Mouse (Mus musculus) kidney, postnatal 14 days (tissue): Measurements from ENCODE around the gene Thoc6.
A peak's percentile ranks its signal among the peaks of the same experiment; 100 is the strongest.

Experiments used
- DNase-seq: peaks from one replicate; pipeline ENCODE4 v3.0.0; 2022; ENCODE audit warnings: mixed read lengths

Thoc6 gene

DNA sequence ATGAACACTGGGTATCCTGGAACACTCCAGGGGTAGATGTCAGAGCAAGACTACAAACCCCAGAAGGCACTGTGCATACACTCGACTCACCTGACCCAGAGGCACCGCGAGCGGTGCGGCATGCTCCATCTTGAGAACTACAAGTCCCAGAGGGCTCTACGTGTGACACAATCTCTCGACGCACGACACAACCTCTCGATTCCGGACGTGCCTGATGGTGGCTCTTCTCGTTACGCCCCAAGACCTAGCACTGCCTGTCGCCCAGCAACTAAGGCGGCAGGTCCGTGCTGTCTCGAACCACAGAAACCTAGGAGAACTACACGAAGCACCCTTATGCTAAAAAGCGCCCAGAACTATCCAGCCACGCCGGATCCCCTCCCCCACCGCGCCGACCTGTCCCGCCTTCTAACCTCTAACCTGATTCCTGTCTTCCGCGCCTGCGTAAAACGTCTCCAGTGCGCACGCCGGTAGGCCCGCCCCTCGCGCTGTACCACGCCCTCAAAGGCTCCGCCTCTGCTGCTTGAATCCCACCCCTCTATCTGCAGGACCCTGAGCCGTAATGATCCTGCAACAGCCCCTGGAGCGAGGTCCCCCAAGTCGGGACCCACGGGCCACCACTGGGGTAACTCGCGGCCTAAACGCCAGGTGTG, at the start of gene Thoc6, which contains the start of gene Hcfc1r1:
Gene Thoc6, minus strand, starts transcription at position 459 of the 650 bp plus-strand sequence.
Gene Hcfc1r1, plus strand, starts transcription at position 173 of the 650 bp plus-strand sequence.
- peak; percentile 96 for DNase-seq

DNA sequence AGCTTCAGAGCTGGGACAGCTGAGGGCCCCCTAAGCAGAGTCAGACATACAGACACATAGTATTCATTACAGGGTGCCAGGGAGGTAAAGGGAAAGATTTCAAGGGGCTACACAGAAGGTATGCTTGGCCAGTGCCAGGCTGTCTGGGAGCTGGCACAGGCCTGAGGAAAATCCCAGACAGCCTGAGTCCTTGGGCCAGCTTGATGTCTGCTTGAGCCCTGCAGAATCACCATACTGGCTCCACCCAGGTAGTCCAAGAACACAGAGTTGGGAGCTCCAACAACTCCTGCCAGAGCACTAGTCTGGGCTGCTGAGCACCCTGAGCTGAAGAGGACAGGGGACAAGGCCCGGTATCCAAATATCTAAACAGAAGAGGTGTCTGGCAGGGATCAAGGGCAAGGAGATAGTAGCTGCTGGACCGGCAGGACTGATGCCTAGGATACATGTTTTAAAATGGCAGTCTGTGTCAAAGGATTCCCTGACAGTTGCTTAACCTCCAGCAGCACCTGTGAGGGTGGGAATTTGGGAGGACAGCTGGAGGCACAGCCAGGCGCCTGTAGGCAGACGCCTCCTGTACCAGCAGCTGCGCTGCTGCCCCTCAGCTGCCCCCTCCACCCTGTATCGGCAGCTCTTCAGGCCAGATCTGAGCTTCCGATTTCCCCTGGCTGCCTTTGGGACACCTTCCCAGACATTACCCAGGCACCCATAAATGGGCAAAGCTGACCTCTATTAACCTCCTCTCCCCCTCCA, 48.9 kb upstream of the Thoc6 start, which contains the start of gene 1520401A03Rik:
Gene 1520401A03Rik, minus strand, starts transcription at position 408 of the 750 bp plus-strand sequence.
- DNase-seq, result no peak

DNA sequence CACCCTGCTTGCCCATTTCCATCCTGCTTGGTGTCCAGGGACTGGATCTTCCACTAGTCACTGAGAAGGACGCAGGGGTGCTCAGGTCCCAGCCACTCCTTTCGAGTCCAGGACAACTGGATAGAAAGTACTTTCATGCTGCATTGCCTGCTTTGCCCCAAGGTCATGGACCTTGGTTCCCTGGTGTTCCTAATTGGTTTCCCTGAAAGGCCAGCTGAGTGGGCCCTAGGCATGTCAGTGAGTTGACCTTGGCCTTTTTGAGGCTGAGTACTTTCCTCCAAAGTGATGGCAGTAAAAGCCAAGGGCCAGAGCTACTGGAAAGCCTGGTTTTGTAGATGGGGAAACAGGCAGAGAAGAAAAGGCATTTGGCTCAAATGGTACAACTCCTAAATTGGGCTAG, 48.2 kb upstream of the Thoc6 start:
- DNase-seq, result no peak

DNA sequence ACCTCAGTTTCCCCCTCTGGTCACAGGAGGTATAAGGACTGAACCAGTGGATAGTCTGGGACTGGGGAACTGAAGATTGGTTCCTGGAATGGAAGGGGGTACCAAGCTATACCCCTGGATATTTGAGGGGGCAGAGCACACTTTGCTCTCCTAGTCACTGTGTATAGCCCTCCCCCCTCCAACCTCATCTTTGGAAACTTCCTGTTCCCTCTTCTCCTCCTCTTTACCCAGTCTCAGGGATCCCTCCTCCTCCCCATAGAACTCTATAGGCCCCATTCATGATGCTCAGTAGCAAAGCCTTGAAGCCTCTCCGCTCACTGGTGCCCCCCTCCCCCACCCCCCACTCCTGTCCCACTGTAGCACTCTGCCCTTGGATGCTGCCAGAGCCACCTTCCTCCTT, 45.8 kb upstream of the Thoc6 start:
- DNase-seq, result no peak

DNA sequence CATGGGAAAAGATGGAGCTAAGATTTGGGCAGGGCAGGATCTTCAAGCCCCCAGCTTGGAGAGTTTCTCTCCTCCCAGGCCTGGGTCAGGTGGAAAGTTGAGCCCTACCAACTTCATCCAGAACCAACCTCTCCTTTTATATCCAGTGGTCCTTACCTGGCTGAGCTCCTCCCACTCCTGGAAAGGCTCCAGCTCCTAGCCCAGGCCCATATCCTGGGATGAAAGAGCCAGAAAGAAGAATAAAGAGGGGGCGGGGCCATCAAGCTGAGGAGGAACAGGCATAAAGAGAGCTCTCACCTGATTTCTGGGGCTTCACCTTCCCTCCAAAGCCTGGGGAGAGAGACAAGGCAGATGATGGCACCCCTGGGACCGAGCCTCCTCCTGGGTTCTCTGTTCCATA, 43.3 kb upstream of the Thoc6 start:
- DNase-seq, result no peak

DNA sequence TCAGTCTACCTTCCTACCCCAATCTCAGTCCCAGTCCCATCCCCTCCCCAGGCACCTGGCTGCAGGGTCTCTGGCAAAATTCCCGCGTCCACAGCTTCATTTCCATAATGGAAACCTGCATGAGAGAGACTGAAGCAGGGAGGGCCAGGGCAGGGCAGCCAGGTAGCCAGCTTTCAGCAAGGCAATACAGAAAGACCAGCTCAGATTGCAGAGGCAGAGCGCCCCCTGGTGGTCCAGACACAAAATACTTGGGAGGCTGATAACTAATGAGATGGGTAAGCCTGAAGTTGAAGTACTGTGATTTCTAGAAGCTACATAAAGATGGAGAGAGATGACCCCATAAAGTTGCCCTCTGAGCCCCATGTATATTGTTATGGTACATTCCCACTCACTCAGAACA, 32.5 kb upstream of the Thoc6 start:
- peak; percentile 79 for DNase-seq

DNA sequence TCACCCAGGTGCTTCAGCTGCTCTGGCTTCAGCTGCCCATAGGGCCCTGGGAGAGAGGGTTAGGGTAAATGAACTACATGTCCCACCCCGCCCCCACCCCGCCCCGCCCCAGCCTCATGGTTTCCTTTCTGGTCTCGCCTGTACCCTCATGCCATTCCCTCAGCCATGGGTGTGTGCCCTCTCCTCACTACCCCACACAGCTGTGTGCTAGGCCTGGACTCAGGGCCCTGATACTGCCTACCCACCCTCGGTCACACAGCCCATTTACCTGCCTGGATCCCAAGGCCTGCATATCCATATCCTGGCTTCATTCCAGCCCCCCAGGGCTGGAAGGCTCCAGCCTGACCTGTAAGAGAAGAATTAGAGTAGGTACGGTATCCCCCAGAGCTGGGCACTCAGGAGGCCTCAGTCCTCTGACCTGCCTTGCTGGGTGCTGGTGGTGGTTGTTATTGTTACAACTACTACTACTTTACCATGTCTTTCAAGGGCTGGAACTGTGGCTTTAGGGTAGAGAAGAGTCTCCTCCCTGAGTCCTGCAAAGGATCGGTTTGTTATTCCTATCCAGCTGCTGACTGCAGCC, 31.9 kb upstream of the Thoc6 start:
- DNase-seq, result no peak

DNA sequence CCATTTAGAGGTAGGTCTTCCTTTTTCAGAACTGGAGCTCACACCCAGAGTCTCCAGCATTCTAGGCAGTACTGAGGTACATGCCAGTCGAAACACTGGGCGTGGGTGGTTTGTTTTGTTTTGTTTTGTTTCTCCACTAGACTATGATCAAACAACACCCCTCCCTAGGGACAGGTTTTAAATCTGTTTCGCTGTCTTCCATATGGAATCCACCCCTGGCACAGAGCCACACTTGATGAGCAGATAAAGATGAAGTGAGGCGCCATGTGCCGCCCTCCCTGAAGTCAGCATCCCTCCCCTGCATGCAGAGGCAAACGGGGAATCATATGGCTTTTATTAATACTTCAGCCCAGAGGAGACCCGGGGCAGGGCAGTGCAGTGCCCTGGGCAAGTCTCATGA, 31.1 kb upstream of the Thoc6 start:
- no peak for DNase-seq

DNA sequence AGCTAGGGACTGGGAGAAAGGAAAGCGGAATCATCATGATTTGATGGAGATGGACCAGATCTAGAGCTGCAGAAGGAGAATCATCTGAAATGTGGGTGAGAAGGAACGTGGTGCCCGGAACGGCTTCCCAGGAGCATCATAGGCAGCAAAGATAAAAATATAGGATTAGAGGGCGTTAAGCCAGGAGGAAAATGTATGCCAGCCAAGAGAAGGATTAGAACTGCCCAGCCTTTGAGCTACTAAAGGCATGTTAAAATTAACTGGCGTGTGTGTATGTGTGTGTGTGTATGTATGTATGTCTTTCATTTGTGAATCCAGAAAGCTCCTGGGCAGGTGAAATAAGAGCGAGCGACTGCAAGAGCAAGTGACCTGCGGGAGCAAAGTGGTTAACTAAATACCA, 29.6 kb upstream of the Thoc6 start:
- no peak for DNase-seq

DNA sequence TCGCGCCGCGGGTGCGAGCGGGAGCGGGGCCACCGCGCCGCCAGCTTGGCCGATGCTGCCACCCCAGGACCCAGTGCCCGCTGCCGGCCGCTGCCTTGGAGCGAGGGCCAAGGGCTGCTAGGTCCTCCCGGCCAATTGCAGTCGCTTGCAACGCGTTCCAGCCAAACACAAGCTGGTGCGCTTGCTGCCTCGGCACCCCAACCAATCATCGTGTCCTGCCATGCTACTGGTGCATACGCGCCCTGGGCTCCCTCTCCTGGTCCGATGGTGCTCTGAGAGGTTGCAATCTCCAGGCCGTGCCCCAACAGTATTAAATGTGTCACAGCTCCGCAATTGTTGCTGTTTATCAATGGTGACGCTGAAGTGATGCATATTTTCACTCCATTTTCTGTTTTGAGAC, 26.4 kb upstream of the Thoc6 start:
- DNase-seq, result peak; percentile 95

DNA sequence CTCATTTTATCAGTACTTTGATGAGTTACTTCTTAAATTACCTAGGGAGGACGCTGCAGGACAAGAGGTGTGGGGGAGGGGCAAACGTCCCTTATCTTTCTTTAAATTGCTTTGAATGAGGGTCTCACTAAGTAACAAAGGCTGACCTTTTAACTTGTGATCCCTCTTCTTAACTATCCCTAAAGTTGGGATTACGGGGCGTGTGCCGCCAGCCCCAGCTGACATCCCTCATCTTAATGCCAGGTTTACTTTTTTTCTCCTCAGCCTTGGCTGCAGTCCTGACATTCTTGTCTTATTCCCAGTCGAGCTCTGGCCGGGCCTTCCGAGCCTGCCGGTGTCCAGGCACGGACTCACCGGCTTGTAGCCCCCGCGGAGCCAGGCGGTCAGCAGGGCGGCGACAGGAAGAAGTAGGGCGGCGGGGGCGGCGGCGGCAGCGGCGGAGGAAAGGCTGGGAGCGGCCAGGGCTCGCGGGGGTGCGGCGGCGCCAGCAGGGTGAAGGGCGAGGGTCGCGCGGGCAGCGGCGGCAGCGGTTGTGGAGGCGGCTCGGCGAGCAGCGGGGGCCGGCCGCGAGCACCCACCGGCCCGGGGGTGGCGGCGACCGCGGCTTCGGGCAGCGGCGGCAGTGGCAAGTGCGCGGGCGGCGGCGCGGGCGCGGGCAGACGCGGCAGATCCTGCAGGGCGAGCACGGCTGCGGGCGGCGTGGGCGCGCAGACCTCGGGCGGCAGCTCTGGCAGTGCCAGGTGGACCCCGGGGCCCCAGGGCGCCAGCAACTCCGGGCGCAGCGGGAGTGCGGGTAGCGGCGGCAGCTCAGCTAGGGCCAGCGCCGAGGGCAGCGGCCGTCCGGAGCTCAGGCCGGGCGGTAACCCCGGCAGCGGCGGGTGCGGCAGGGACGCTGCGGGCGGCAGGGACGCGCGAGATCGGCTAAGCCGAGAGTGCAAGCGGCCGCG, 25.7 kb upstream of the Thoc6 start:
- DNase-seq, result peak; percentile 51

DNA sequence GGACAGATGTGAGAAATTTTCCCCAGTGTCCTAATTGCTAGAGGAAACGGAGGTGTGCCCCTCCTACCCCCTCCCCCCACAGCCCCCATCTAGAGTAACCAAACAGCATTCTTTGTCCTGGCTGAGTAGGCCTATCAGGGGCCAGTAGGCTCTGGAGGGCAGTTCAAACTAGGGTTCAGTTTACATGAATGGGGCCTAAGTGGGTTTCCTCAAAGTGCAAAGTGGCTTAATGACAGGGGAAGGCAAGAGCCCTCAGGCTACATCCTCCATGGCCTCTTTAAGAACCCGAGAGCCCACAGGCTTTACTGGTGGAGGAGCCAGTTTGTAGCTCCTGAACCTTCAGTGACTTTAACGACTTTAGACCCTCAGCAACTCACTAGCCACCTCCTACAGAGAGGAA, 22.1 kb upstream of the Thoc6 start:
- DNase-seq, result no peak

DNA sequence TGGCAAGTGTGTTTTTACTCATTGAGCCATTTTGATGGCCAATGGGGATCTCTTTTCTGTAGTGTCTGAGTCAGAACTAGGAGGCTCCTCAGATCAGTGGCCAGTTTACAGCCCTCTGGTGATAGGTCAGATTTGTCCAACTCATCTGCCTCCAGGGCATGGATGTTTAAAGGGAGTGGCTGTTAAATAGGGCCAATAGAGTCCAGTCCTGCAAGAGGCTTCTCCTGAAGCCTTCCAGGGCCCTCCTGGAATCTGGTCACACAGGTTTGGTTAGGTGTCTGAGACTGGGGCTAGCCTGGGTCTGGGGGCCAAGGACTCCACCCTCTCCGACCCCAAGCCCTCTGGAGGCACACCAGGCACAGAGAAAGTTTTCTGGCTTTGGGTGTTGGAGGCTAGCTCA, 20.8 kb upstream of the Thoc6 start:
- DNase-seq, result no peak

DNA sequence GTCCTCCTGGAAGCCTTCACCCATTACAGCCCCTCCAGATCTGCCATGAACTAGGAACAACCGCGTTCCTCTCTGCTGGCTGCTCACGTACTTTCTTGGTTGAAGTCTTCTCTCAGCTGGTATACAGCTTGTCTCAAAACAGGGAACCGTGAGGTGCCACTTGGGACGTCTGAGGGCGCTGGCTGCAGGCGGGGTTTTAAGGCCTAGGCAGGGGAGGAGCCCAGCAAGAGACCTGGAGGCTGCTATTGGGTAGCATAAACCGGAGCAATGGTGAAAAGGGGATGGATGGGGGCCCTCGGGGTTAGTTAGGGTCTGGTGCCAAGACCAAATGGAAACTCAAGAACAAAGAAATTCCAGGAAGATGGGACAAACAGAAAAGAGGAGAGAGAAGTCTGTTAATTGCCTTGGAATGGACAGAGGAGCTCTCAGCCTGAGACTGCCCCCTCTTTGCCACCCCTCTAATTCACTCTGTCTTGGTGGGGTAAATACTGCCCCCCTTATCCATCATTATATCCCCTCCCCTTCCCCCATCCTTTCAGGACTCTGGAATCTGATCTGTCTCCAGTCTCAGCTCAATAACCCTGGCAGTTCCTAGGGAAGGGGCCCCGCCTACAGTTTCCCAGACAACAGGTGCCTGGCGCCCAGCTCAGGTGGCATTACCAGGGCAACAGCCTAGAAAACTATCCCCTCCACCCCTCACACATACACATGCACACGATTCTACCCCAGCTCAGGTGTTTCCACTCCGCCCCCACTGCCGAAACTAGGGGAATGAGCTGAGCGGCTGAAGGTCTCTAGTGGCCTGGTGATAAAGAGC, 10.4 kb upstream of the Thoc6 start, which contains the start of gene Cldn9:
Gene Cldn9, minus strand, starts transcription at position 171 of the 817 bp plus-strand sequence.
- peak; percentile 37 for DNase-seq

DNA sequence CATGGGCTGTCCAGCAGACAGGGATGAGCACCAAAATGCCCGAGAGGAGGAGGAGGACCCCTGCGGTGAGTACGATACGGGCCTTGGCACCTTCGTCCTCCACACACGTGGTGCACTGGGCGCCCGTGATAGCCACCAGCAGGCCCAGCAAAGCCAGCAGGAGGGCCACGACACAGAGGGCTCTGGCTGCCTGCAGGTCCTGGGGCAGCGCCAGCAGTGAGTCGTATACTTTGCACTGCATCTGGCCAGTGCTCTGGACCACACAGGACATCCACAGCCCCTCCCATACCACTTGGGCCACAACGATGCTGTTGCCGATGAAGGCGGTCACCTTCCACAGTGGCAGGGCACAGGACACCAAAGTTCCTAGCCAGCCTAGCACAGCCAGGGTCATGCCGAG, 9.5 kb upstream of the Thoc6 start:
- DNase-seq, result no peak

DNA sequence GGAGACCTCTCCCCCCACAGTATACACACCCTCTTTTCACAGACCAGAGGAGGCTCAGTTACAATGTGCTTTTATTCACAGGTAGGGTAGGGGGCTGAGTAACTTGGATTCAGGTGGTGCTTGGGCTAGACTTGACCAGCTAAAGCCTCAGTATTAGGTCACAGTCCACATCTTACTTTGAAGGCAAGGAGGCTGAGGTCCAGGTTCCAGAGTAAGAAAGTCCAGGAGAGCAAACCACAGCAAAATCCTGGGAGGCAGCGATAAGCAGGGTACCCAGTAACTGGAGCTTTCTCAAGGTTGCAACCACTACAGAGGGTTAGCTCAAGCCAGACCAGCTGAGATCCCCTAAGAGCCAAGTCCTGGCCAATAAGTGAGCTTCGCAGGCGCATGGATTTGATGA, 8.8 kb upstream of the Thoc6 start:
- no peak for DNase-seq

DNA sequence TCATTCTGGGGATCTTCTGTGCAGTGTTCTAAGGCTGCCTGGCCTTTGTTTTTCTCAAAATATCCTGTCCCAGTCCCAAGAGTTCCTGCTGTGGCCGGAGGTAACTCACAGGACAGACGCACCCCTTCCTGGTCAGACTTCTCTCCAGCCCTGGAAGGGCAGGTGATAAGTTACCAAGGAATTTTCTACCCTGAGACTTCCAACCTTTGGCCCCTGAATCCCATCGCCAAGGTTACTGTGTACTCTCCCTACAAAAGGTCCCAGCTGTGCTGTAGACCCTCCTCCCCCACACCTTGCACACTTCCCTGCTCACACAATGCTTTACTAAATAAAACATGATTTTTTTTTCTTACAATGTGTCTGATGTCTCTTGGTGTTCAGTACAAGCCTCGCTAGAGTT, 8.4 kb upstream of the Thoc6 start:
- DNase-seq, result no peak

DNA sequence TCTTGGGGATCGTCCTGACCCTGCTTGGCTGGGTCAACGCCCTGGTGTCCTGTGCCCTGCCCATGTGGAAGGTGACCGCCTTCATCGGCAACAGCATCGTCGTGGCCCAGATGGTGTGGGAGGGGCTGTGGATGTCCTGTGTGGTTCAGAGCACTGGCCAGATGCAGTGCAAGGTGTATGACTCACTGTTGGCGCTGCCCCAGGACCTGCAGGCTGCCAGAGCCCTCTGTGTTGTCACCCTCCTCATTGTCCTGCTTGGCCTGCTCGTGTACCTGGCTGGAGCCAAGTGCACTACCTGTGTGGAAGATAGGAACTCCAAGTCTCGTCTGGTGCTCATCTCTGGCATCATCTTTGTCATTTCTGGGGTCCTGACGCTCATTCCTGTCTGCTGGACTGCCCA, 7.4 kb upstream of the Thoc6 start:
- peak; percentile 38 for DNase-seq

DNA sequence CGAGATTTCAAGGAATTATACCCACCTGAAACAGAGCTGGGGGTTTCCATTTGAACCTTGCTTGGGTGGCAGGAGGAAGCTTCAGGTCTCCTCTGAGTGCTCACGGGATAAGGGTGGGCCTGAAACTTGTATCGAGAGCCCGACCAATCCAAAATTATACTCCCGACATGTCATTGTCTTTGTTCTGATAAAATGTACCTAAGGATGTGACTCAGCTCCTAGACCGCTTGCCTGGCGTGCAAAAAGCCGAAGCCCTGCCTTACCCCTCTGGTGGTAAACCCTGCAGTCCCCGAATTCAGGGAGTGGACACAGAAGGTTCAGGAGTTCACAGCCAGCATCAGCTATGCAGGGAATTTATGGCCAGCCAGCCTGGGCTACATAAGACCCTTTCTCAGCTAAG, 6.7 kb upstream of the Thoc6 start:
- DNase-seq, result no peak

DNA sequence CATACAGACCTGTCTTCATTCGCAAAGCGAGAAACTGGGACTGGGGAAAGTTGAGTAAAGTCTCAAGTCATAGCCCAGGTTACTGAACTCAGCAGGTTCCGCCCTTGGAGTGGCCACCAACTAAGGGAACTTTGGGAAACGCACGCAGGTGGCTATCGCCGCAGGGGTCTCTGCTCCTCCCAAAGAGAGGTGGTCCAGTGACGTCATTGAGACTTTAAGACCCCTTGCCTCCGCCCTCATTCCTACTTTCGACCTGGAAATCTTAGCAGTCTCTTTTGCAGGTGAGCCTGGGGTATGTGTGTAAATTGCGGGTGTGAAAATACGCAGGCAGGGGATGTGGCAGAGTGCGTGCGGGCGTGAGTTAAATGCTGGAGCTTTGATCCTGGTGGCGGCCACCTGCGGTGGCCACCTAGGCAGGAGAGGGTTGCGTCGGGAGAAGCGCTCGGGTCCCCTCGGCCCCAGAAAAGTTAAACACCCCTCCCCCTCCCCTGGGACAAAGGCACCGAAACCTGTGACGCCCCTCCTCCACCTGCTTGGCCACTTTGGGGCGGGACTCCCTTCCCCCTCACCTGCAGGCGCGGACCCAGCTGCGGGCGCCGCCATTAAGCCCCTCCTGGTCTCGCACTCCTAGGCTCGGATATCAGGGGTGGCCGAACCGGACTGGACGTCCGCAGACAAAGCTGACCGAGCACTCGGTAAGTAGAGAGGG, 5.6 kb upstream of the Thoc6 start, which contains the start of gene Cldn6:
Gene Cldn6, plus strand, starts transcription at position 123 of the 709 bp plus-strand sequence.
- DNase-seq, result no peak

DNA sequence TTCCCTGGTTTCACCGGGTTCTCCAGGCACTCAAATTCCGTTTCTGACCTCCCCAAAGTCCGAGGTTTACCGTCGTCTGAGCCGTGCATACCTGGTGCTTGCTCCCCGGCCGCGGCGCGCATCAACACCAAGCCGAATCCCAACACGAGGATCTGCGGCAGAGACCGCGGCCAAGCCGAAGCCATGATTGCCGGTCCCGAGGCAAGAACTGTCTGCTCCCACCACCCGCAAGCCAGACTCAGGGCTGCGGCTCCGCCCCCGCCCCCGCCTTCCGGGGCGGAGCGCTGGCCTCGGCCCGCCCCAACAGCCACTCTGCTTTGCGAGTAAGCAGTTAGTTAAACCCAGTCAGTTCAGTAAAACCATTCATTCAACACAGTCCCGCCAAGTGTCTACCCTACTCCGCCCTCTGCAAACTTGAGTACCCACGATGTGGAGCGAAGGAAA, 3.6 kb upstream of the Thoc6 start, which contains the start of gene Tnfrsf12a:
Gene Tnfrsf12a, minus strand, starts transcription at position 233 of the 444 bp plus-strand sequence.
- DNase-seq, result peak; percentile 91
